Mouse (Mus musculus) testis, adult 2 months (tissue): ENCODE measurements at regions not wholly inside any gene's neighbourhood (a gene's known extent, or its start where the extent isn't known, plus 50 kb on each side); places are given as distances from the start of the nearest gene placed in this dataset.

Experiments
- CTCF ChIP-seq: fragments of 200-500 bp; IDR thresholded peaks from 2 replicates; pipeline ENCODE4 v1.5.1; 2012; ENCODE audit warnings: low read depth, mild to moderate bottlenecking, inconsistent platforms, low read length, moderate library complexity; ENCODE audit not compliant: control insufficient read depth, insufficient read depth, insufficient replicate concordance
- POLR2A ChIP-seq: fragments of 200-500 bp; IDR thresholded peaks from 2 replicates; pipeline ENCODE4 v1.6.1; 2012; ENCODE audit warnings: low read depth, mild to moderate bottlenecking, inconsistent platforms, low read length, moderate library complexity; ENCODE audit not compliant: control insufficient read depth

- TF ChIP-seq CTCF: no peak
- TF ChIP-seq POLR2A: no peak
These were observed 917.9 kb downstream of the Olfm4 start for GRCm38 (mm10) chr14:80901759-80902163.
